Comparison of ENCODE assay signal across 8 mouse cellular contexts in the genomic region with DNA sequence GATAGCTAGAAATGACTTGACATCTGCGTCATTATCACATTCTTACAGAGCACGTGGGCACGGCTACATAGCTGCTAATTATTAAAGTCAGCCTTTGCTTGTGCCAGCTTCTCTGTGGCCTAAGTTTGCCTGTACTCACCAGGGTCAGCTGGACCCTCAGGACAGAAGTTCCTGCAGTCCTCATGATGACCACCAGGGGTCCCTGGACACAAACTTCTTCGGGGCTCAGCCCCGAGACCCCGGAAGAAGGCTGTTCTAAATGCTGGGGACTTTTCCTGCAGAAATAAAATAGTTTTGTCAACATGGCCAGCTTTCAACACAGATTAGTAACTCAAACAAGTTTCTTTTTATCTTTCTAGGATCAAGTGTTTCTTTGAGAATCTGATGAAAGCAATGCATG.
A peak's percentile ranks its signal among the peaks of the same experiment; 100 is the strongest.
DNase-seq lines count a peak whose midpoint lies in the region; ATAC-seq and TF ChIP-seq lines count a peak whose summit lies in the region.

No protein-coding gene starts in this region.

- no peaks in the 10 kb centered on the region for H3K4me1 ChIP-seq in kidney, embryonic 14.5 days (ENCODE audit: control insufficient read depth, insufficient read depth, low read length)
- H3K4me1 ChIP-seq in embryonic facial prominence, embryonic 10.5 days, result peaks cover 19% of the 10 kb centered on the region
- H3K4me1 ChIP-seq in lung, postnatal 0 days (ENCODE audit: insufficient read depth, low read depth, low read length), result no peaks in the 10 kb centered on the region

- no peak overlapping the region for H3K4me3 ChIP-seq in kidney, embryonic 14.5 days (ENCODE audit: low read length)
- no peak overlapping the region for H3K4me3 ChIP-seq in embryonic facial prominence, embryonic 10.5 days
- H3K4me3 ChIP-seq in lung, postnatal 0 days (ENCODE audit: low read depth, low read length), result no peak overlapping the region

- no peaks in the 10 kb centered on the region for H3K27me3 ChIP-seq in kidney, embryonic 14.5 days (ENCODE audit: control insufficient read depth, insufficient read depth, low read length)
- no peaks in the 10 kb centered on the region for H3K27me3 ChIP-seq in embryonic facial prominence, embryonic 10.5 days (replicated peaks; ENCODE audit: low read depth, poor library complexity, severe bottlenecking)
- no peaks in the 10 kb centered on the region; the same call in 1 of the 2 replicates for H3K27me3 ChIP-seq in lung, postnatal 0 days (replicated peaks; ENCODE audit: insufficient read depth, low read length)

- peak; percentile 24 for DNase-seq in adrenal gland, adult 2 months
- no peak for DNase-seq in adrenal gland, postnatal 4 days (ENCODE audit: low spot score in 2 of 2)
- peak; percentile 29 for DNase-seq in kidney, adult 9 months
- peak; percentile 77 for DNase-seq in MN1 (ENCODE audit: low spot score)
- peak; percentile 66 for DNase-seq in embryonic facial prominence, embryonic 10.5 days (ENCODE audit: low spot score)
- peak; percentile 64 for DNase-seq in lung, postnatal 0 days (ENCODE audit: low spot score)
- peak; percentile 30 to 34 for DNase-seq in thymus, postnatal 36 days

- no peak overlapping the region for H3K27ac ChIP-seq in kidney, embryonic 14.5 days (ENCODE audit: low read depth, low read length)
- no peak overlapping the region for H3K27ac ChIP-seq in embryonic facial prominence, embryonic 10.5 days (replicated peaks)
- no peak overlapping the region for H3K27ac ChIP-seq in lung, postnatal 0 days (ENCODE audit: low read length)

- no peak overlapping the region for H3K9ac ChIP-seq in kidney, embryonic 14.5 days (ENCODE audit: low read depth, low read length)
- no peak overlapping the region for H3K9ac ChIP-seq in lung, postnatal 0 days (replicated peaks; ENCODE audit: low read depth)

- TF ChIP-seq CTCF in lung, postnatal 0 days (IDR thresholded peaks at IDR 0.05), result peak; percentile 83

- ATAC-seq in kidney, embryonic 14.5 days (ENCODE audit: low FRiP score, low TSS enrichment), result no peak
- no peak for ATAC-seq in lung, postnatal 0 days

- H3K9me3 ChIP-seq in kidney, embryonic 14.5 days (ENCODE audit: control insufficient read depth, low read length), result no peaks in the 10 kb centered on the region
- H3K9me3 ChIP-seq in embryonic facial prominence, embryonic 10.5 days, result no peaks in the 10 kb centered on the region
- no peaks in the 10 kb centered on the region for H3K9me3 ChIP-seq in lung, postnatal 0 days (ENCODE audit: low read length)

- H3K36me3 ChIP-seq in kidney, embryonic 14.5 days (ENCODE audit: control insufficient read depth, insufficient read depth, low read length), result no peaks in the 10 kb centered on the region
- H3K36me3 ChIP-seq in embryonic facial prominence, embryonic 10.5 days (replicated peaks), result no peaks in the 10 kb centered on the region
- H3K36me3 ChIP-seq in lung, postnatal 0 days (ENCODE audit: insufficient read depth, low read length), result no peaks in the 10 kb centered on the region

- TF ChIP-seq EP300 in lung, postnatal 0 days (IDR thresholded peaks at IDR 0.05), result no peak

- 22% methylated on average over 6 of the region's 6 CpGs for whole genome bisulfite sequencing in kidney, embryonic 14.5 days
- 29% methylated on average over 6 of the region's 6 CpGs for WGBS in embryonic facial prominence, embryonic 10.5 days
- 19% methylated on average over 6 of the region's 6 CpGs for WGBS in lung, postnatal 0 days

- no peak overlapping the region for H3K4me2 ChIP-seq in kidney, embryonic 14.5 days (replicated peaks; ENCODE audit: low read depth, low read length)
- no peak overlapping the region for H3K4me2 ChIP-seq in lung, postnatal 0 days (replicated peaks; ENCODE audit: low read depth, low read length)

Comparison
In these comparisons a context has a peak if more than half of its experiments do, and no peak if none do; other contexts are left out.
1. DNase-seq: peak in adrenal gland, adult 2 months (single experiment), kidney, adult 9 months (single experiment), MN1 (single experiment), embryonic facial prominence, embryonic 10.5 days (single experiment), lung, postnatal 0 days (single experiment) and thymus, postnatal 36 days (2 of 2); none in adrenal gland, postnatal 4 days (0 of 2).